16 mouse cellular contexts compared by ENCODE assay signal in the genomic region with DNA sequence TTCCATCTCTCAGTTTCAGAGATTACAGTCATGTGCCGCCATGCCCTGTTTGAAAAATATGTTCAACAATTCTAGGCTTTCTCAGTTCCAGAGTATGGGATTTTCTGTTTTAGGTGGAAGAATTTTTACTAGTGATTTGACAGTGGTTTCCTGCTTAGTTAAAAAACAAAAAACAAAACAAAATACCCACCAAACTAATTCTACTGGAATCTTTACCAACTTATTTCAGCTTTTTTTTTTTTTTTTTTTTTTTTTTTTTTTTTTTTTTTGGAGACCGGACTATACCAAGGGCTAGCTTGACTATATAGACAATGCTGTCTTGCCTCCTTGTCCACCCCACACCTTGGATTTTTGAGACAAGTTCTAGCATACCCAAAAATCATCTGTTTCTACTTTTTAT.
"Had no signal": no experiment of that assay in that cellular context is flagged by ENCODE, and none has a peak within 500 bp of the region (broad histone marks: within the 10 kb centered on the region; RNA-seq: fewer than 3 reads in every experiment).

No protein-coding gene starts in this region.

- H3K27ac ChIP-seq: neural tube, embryonic 13.5 days; neural tube, embryonic 15.5 days; stomach, embryonic 15.5 days; stomach, postnatal 0 days had no signal

- DNase-seq: retina, postnatal 1 day; right cerebral cortex, adult 18-20 months; right cerebral cortex, postnatal 14 days; right cerebral cortex, postnatal 25 days; right cerebral cortex, postnatal 4 days; spleen, adult 18-20 months; thymus, adult 18-20 months; thymus, adult 2 months; thymus, postnatal 14 days; thymus, postnatal 25 days; thymus, postnatal 36 days; thymus, postnatal 4 days had no signal

- H3K9ac ChIP-seq: neural tube, embryonic 13.5 days; neural tube, embryonic 15.5 days; stomach, embryonic 15.5 days had no signal

- H3K9me3 ChIP-seq: neural tube, embryonic 13.5 days; neural tube, embryonic 15.5 days; stomach, embryonic 15.5 days had no signal

- H3K4me3 ChIP-seq: neural tube, embryonic 13.5 days; neural tube, embryonic 15.5 days; stomach, embryonic 15.5 days had no signal

- H3K4me2 ChIP-seq: neural tube, embryonic 13.5 days; neural tube, embryonic 15.5 days; stomach, embryonic 15.5 days had no signal

- H3K27me3 ChIP-seq: neural tube, embryonic 13.5 days; neural tube, embryonic 15.5 days; stomach, embryonic 15.5 days had no signal

- H3K4me1 ChIP-seq: neural tube, embryonic 13.5 days; neural tube, embryonic 15.5 days; stomach, embryonic 15.5 days had no signal
